Mouse (Mus musculus) heart, embryonic 16.5 days (tissue): ENCODE data around the gene Gas7. TPM values are rescaled to one million over a fixed set of nuclear protein-coding genes. Genes with fewer than 3 reads are reported as not detected.

Source experiments
- ATAC-seq: fragments of 200-750 bp; cut with Nextera tagmentation; replicated peaks from 2 replicates; pipeline ENCODE4 v1.8.0; 2017; ENCODE audit warnings: moderate number of reproducible peaks; ENCODE audit not compliant: insufficient read depth, low FRiP score; ENCODE audit errors: extremely low read depth
- H3K27ac ChIP-seq: fragments of 300-500 bp; sonication (generic); 2 replicates; pipeline ENCODE4 v1.5.1; 2014; ENCODE audit warnings: mild to moderate bottlenecking, low read length, control low read depth, moderate library complexity
- H3K27me3 ChIP-seq: fragments of 300-500 bp; sonication (generic); 2 replicates; pipeline ENCODE4 v1.6.1; 2014; ENCODE audit warnings: low read length, mixed read lengths; ENCODE audit not compliant: control insufficient read depth, insufficient read depth
- H3K36me3 ChIP-seq: fragments of 300-500 bp; sonication (generic); 2 replicates; pipeline ENCODE4 v1.6.1; 2014; ENCODE audit not compliant: control insufficient read depth, insufficient read depth
- H3K4me1 ChIP-seq: fragments of 300-500 bp; sonication (generic); 2 replicates; pipeline ENCODE4 v1.6.1; 2014; ENCODE audit warnings: low read length, mixed read lengths; ENCODE audit not compliant: control insufficient read depth, insufficient read depth
- H3K4me2 ChIP-seq: fragments of 300-500 bp; sonication (generic); 2 replicates; pipeline ENCODE4 v1.6.1; 2014; ENCODE audit warnings: low read depth, mild to moderate bottlenecking, control low read depth, low read length
- H3K4me3 ChIP-seq: fragments of 300-500 bp; sonication (generic); 2 replicates; pipeline ENCODE4 v1.5.1; 2014; ENCODE audit warnings: mild to moderate bottlenecking, control low read depth, low read length
- H3K9ac ChIP-seq: fragments of 300-500 bp; sonication (generic); 2 replicates; pipeline ENCODE4 v1.6.1; 2014; ENCODE audit warnings: low read length, control low read depth
- H3K9me3 ChIP-seq: fragments of 300-500 bp; sonication (generic); replicated peaks from 2 replicates; pipeline ENCODE4 v1.6.1; 2016; ENCODE audit warnings: low read length; ENCODE audit not compliant: control insufficient read depth
- WGBS: fragments of 180-500 bp; shearing (Covaris S2); extraction: QIAGEN DNeasy Blood & Tissue Kit; methylation state at CpG from one replicate; pipeline ENCODE4 v1.1.7; 2014; 5-methylcytosine and 5-hydroxymethylcytosine counted together
- polyA plus RNA-seq: library from polyadenylated mRNA; unstranded; fragments of >200 nt; fragmentation: Nextera tagmentation; extraction: Ambion mirVana; gene quantifications from 2 replicates; pipeline ENCODE4 v1.2.1, GENCODE M21; 2015

The Gas7 gene
- polyA plus RNA-seq, 1 experiment from 2014 or later: 8.5 TPM

- Histone ChIP-seq H3K9ac (no peak overlapping the region), H3K27me3 (no peaks in the 10 kb centered on the region), H3K9me3 (no peaks in the 10 kb centered on the region), H3K4me1 (peaks cover 7% of the 10 kb centered on the region), H3K4me3 (no peak overlapping the region), H3K4me2 (no peak overlapping the region), H3K36me3 (no peaks in the 10 kb centered on the region), H3K27ac (no peak overlapping the region)
- 69% methylated on average over 6 of the region's 6 CpGs for WGBS
- ATAC-seq: no peak
These were observed 129.8 kb downstream of the Gas7 start for GRCm38 (mm10) chr11:67585016-67585415.

- Histone ChIP-seq H3K4me1 (peaks cover 7% of the 10 kb centered on the region), H3K9me3 (no peaks in the 10 kb centered on the region), H3K36me3 (no peaks in the 10 kb centered on the region), H3K4me2 (no peak overlapping the region), H3K4me3 (no peak overlapping the region), H3K27ac (peak overlapping the region; percentile 70), H3K9ac (no peak overlapping the region), H3K27me3 (no peaks in the 10 kb centered on the region)
- ATAC-seq: no peak
- WGBS: 77% methylated on average over 2 of the region's 2 CpGs
These were observed 130.4 kb downstream of the Gas7 start for GRCm38 (mm10) chr11:67585629-67586028.

GRCm38 (mm10) chr11:67586231-67586994, 131.2 kb downstream of the Gas7 start:
- no peak overlapping the region for H3K4me3 ChIP-seq

GRCm38 (mm10) chr11:67588196-67588827, 133.1 kb downstream of the Gas7 start:
- Histone ChIP-seq H3K9ac (no peak overlapping the region), H3K9me3 (no peaks in the 10 kb centered on the region), H3K27me3 (no peaks in the 10 kb centered on the region), H3K27ac (peak overlapping the region; percentile 48; the same call in 1 of the 2 replicates), H3K36me3 (no peaks in the 10 kb centered on the region), H3K4me2 (peak overlapping the region; percentile 3; the same call in 1 of the 2 replicates), H3K4me3 (no peak overlapping the region), H3K4me1 (peaks cover 5% of the 10 kb centered on the region)
- no peak for ATAC-seq
- 72% methylated on average over 8 of the region's 8 CpGs for WGBS

More at GRCm38 (mm10) chr11:67586231-67586994, 131.2 kb downstream of the Gas7 start:
- WGBS: 64% methylated on average over 3 of the region's 3 CpGs
- Histone ChIP-seq H3K4me2 (0 out of 2 replicates have a peak overlapping the region, but pooled peaks have one; percentile 16), H3K9me3 (no peaks in the 10 kb centered on the region), H3K4me1 (peaks cover 5% of the 10 kb centered on the region), H3K9ac (no peak overlapping the region), H3K27me3 (no peaks in the 10 kb centered on the region), H3K27ac (peak overlapping the region; percentile 60), H3K36me3 (no peaks in the 10 kb centered on the region)
- ATAC-seq: peak; percentile 81; the same call in 1 of the 2 replicates

GRCm38 (mm10) chr11:67588828-67589314, 133.6 kb downstream of the Gas7 start:
- H3K9ac ChIP-seq: no peak overlapping the region
- H3K36me3 ChIP-seq: no peaks in the 10 kb centered on the region
- ATAC-seq: no peak
- no peak overlapping the region for H3K27ac ChIP-seq
- H3K9me3 ChIP-seq: no peaks in the 10 kb centered on the region
- no peak overlapping the region for H3K4me3 ChIP-seq
- WGBS: 41% methylated on average over 9 of the region's 9 CpGs
- peaks cover 5% of the 10 kb centered on the region for H3K4me1 ChIP-seq
- H3K27me3 ChIP-seq: no peaks in the 10 kb centered on the region
- H3K4me2 ChIP-seq: peak overlapping the region; percentile 3; the same call in 1 of the 2 replicates

GRCm38 (mm10) chr11:67596233-67596632, 141.0 kb downstream of the Gas7 start:
- H3K4me3 ChIP-seq: no peak overlapping the region
- no peak for ATAC-seq
- H3K4me2 ChIP-seq: no peak overlapping the region
- no peak overlapping the region for H3K9ac ChIP-seq
- no peak overlapping the region for H3K27ac ChIP-seq
- H3K4me1 ChIP-seq: 0 out of 2 replicates have a peak, but pooled peaks cover 3% of the 10 kb centered on the region
- H3K27me3 ChIP-seq: no peaks in the 10 kb centered on the region
- no peaks in the 10 kb centered on the region for H3K9me3 ChIP-seq
- H3K36me3 ChIP-seq: no peaks in the 10 kb centered on the region
- 57% methylated on average over 6 of the region's 6 CpGs for WGBS

- Histone ChIP-seq H3K4me2 (no peak overlapping the region), H3K9ac (no peak overlapping the region), H3K36me3 (no peaks in the 10 kb centered on the region), H3K4me1 (0 out of 2 replicates have a peak, but pooled peaks cover 3% of the 10 kb centered on the region), H3K4me3 (no peak overlapping the region), H3K27me3 (no peaks in the 10 kb centered on the region), H3K9me3 (no peaks in the 10 kb centered on the region), H3K27ac (no peak overlapping the region)
- 85% methylated on average over 6 of the region's 6 CpGs for WGBS
- no peak for ATAC-seq
These were observed 141.6 kb downstream of the Gas7 start for GRCm38 (mm10) chr11:67596856-67597255.

GRCm38 (mm10) chr11:67597388-67597787, 142.2 kb downstream of the Gas7 start:
- no peak overlapping the region for H3K27ac ChIP-seq
- H3K9me3 ChIP-seq: no peaks in the 10 kb centered on the region
- H3K4me3 ChIP-seq: no peak overlapping the region
- WGBS: 71% methylated on average over 7 of the region's 7 CpGs
- H3K4me2 ChIP-seq: no peak overlapping the region
- ATAC-seq: no peak
- 0 out of 2 replicates have a peak, but pooled peaks cover 3% of the 10 kb centered on the region for H3K4me1 ChIP-seq
- no peaks in the 10 kb centered on the region for H3K36me3 ChIP-seq
- no peak overlapping the region for H3K9ac ChIP-seq
- H3K27me3 ChIP-seq: no peaks in the 10 kb centered on the region

GRCm38 (mm10) chr11:67599141-67599540, 143.9 kb downstream of the Gas7 start:
- WGBS: 67% methylated on average over 1 of the region's 1 CpGs
- no peak overlapping the region for H3K4me2 ChIP-seq
- ATAC-seq: no peak
- no peak overlapping the region for H3K9ac ChIP-seq
- no peak overlapping the region for H3K4me3 ChIP-seq
- no peaks in the 10 kb centered on the region for H3K36me3 ChIP-seq
- peaks cover 7% of the 10 kb centered on the region for H3K4me1 ChIP-seq
- no peak overlapping the region for H3K27ac ChIP-seq
- no peaks in the 10 kb centered on the region for H3K27me3 ChIP-seq
- H3K9me3 ChIP-seq: no peaks in the 10 kb centered on the region
